Mouse (Mus musculus): Measurements from ENCODE around the gene Abhd12. TPM values are rescaled to one million over a fixed set of nuclear protein-coding genes. Genes with fewer than 3 reads are reported as not detected.
A peak's percentile ranks its signal among the peaks of the same experiment; 100 is the strongest.
"Not testable (repeated sequence)": the region's sequence is repeated elsewhere in the genome, so short reads cannot be mapped to it uniquely, and the experiment has no call there.

Gene Abhd12
- 69.3 and 70.2 TPM in 2 replicates for total RNA-seq (2021)
- long read RNA-seq, transcript Abhd12-201 (13 exons, 1,999 nt) = major isoform, 66 of 70 reads
- long read RNA-seq, partial matches to known transcripts = 0 of 70 reads
- long read RNA-seq, other reads (novel, unspliced or antisense) = 4 of 70 reads

- peak; percentile 100 for DNase-seq
Measured at GRCm38 (mm10) chr2:150904272-150904935, at the start of gene Abhd12. Gene Abhd12 (minus strand): TSS chr2:150904741.

- DNase-seq = no peak
Measured at GRCm38 (mm10) chr2:150951201-150951600, 46.7 kb upstream of the Abhd12 start.

- no peak for DNase-seq
Measured at GRCm38 (mm10) chr2:150950056-150950455, 45.5 kb upstream of the Abhd12 start.

GRCm38 (mm10) chr2:150949652-150950051, 45.1 kb upstream of the Abhd12 start:
- DNase-seq = no peak

GRCm38 (mm10) chr2:150948786-150949185, 44.2 kb upstream of the Abhd12 start:
- peak; percentile 25 for DNase-seq

- not testable (repeated sequence) for DNase-seq
Measured at GRCm38 (mm10) chr2:150947880-150948611, 43.5 kb upstream of the Abhd12 start.

GRCm38 (mm10) chr2:150947341-150947740, 42.8 kb upstream of the Abhd12 start:
- DNase-seq = peak; percentile 42

- no peak for DNase-seq
Measured at GRCm38 (mm10) chr2:150944017-150944416, 39.5 kb upstream of the Abhd12 start.

GRCm38 (mm10) chr2:150934659-150935058, 30.1 kb upstream of the Abhd12 start:
- DNase-seq = no peak

GRCm38 (mm10) chr2:150933482-150933881, 28.9 kb upstream of the Abhd12 start:
- DNase-seq = no peak

- no peak for DNase-seq
Measured at GRCm38 (mm10) chr2:150930806-150931205, 26.3 kb upstream of the Abhd12 start.

- no peak for DNase-seq
Measured at GRCm38 (mm10) chr2:150929156-150929555, 24.6 kb upstream of the Abhd12 start.

- peak; percentile 48 for DNase-seq
Measured at GRCm38 (mm10) chr2:150927038-150927720, 22.6 kb upstream of the Abhd12 start.

- DNase-seq = no peak
Measured at GRCm38 (mm10) chr2:150923505-150923904, 19.0 kb upstream of the Abhd12 start.

GRCm38 (mm10) chr2:150923026-150923425, 18.5 kb upstream of the Abhd12 start:
- no peak for DNase-seq

- DNase-seq = no peak
Measured at GRCm38 (mm10) chr2:150922165-150922564, 17.6 kb upstream of the Abhd12 start.

GRCm38 (mm10) chr2:150921697-150922096, 17.2 kb upstream of the Abhd12 start:
- no peak for DNase-seq

GRCm38 (mm10) chr2:150920543-150920942, 16.0 kb upstream of the Abhd12 start:
- no peak for DNase-seq

GRCm38 (mm10) chr2:150918720-150919119, 14.2 kb upstream of the Abhd12 start:
- DNase-seq = no peak

GRCm38 (mm10) chr2:150915786-150916185, 11.2 kb upstream of the Abhd12 start:
- no peak for DNase-seq

GRCm38 (mm10) chr2:150914781-150915515, 10.4 kb upstream of the Abhd12 start:
- no peak for DNase-seq

GRCm38 (mm10) chr2:150910295-150910881, 5.8 kb upstream of the Abhd12 start:
- no peak for DNase-seq

All from adrenal gland, postnatal 25 days (tissue).